Mouse (Mus musculus) CH12.LX (cell line): ENCODE measurements at regions not wholly inside any gene's neighbourhood (a gene's known extent, or its start where the extent isn't known, plus 50 kb on each side); places are given as distances from the start of the nearest gene placed in this dataset.
A peak's percentile ranks its signal among the peaks of the same experiment; 100 is the strongest.

ENCODE experiments used
- DNase-seq: peaks from one replicate; pipeline ENCODE4 v3.0.0-alpha.2; 2013; ENCODE audit errors: extremely low read depth
- H3K27ac ChIP-seq: 2 replicates; pipeline ENCODE4 v1.5.1; 2012; ENCODE audit warnings: low read depth, mild to moderate bottlenecking, control low read depth, moderate library complexity; ENCODE audit not compliant: insufficient read depth
- H3K27me3 ChIP-seq: replicated peaks from 2 replicates; pipeline ENCODE3; 2012; ENCODE audit warnings: inconsistent platforms
- H3K36me3 ChIP-seq, 2 experiments: replicated peaks in 1 of 2; 2 replicates each; pipeline versions ENCODE3 to v1.6.1; 2012; ENCODE audit warnings: inconsistent platforms in 1 of 2, low read length in 1 of 2, mild to moderate bottlenecking in 1 of 2, mixed read lengths in 1 of 2, moderate library complexity in 1 of 2; ENCODE audit not compliant: control insufficient read depth in 1 of 2, insufficient read depth in 1 of 2
- H3K4me1 ChIP-seq, 2 experiments: 2 replicates each; pipeline ENCODE4 v1.6.1; 2012; ENCODE audit warnings: inconsistent platforms in 1 of 2, moderate library complexity in 1 of 2; ENCODE audit not compliant: insufficient read depth in 2 of 2, control insufficient read depth in 1 of 2
- H3K4me2 ChIP-seq: 2 replicates; pipeline ENCODE4 v1.6.1; 2012; ENCODE audit warnings: low read depth, mild to moderate bottlenecking, control low read depth; ENCODE audit not compliant: poor library complexity, insufficient read depth, severe bottlenecking
- H3K4me3 ChIP-seq, 3 experiments: fragments of 150-350 bp in 1 of 3; sonication (generic) in 1 of 3; replicated peaks in 1 of 3; 2 replicates each; pipeline versions ENCODE3 to v1.5.1; 2011 to 2012; ENCODE audit warnings: low read depth in 2 of 3, low read length in 2 of 3, mild to moderate bottlenecking in 2 of 3, moderate library complexity in 2 of 3, control low read depth in 1 of 3, improper control_type of control experiment in 1 of 3, inconsistent platforms in 1 of 3, mixed read lengths in 1 of 3; ENCODE audit not compliant: poor library complexity in 1 of 3
- H3K79me2 ChIP-seq: replicated peaks from 2 replicates; pipeline ENCODE4 v1.6.1; 2012; ENCODE audit warnings: mild to moderate bottlenecking, moderate library complexity; ENCODE audit not compliant: control insufficient read depth, poor library complexity, insufficient read depth, severe bottlenecking; ENCODE audit errors: extremely low read depth
- H3K9ac ChIP-seq: 2 replicates; pipeline ENCODE4 v1.6.1; 2012; ENCODE audit warnings: low read depth, mild to moderate bottlenecking, control low read depth, moderate library complexity; ENCODE audit not compliant: insufficient read depth
- H3K9me3 ChIP-seq: replicated peaks from 2 replicates; pipeline ENCODE3; 2012; ENCODE audit warnings: low read length, inconsistent platforms, mixed read lengths
- CHD1 ChIP-seq: IDR thresholded peaks from 2 replicates; pipeline ENCODE4 v1.6.1; 2012; ENCODE audit warnings: low read depth, low read length, improper control_type of control experiment, inconsistent platforms
- CHD2 ChIP-seq: IDR thresholded peaks from 2 replicates; pipeline ENCODE4 v1.6.1; 2011; ENCODE audit warnings: low read length, improper control_type of control experiment
- CTCF ChIP-seq, 2 experiments: IDR thresholded peaks in 1 of 2; conservative IDR thresholded peaks in 1 of 2; 2 replicates each; pipeline ENCODE4 v1.5.1; 2011 to 2012; ENCODE audit warnings: low read depth in 2 of 2, low read length in 2 of 2, improper control_type of control experiment in 1 of 2, inconsistent platforms in 1 of 2, mild to moderate bottlenecking in 1 of 2, moderate library complexity in 1 of 2
- E2F4 ChIP-seq: IDR thresholded peaks from 2 replicates; pipeline ENCODE4 v1.6.1; 2011; ENCODE audit warnings: low read depth, low read length, improper control_type of control experiment; ENCODE audit not compliant: insufficient replicate concordance
- ETS1 ChIP-seq: conservative IDR thresholded peaks from 2 replicates; pipeline ENCODE4 v1.6.1; 2012; ENCODE audit warnings: low read depth, mild to moderate bottlenecking, inconsistent platforms, low read length, improper control_type of control experiment, moderate library complexity
- GABPA ChIP-seq: IDR thresholded peaks from 2 replicates; pipeline ENCODE4 v1.6.1; 2012; ENCODE audit warnings: low read depth, low read length, improper control_type of control experiment, inconsistent platforms; ENCODE audit not compliant: insufficient replicate concordance
- HCFC1 ChIP-seq: IDR thresholded peaks from 2 replicates; pipeline ENCODE4 v1.6.1; 2012; ENCODE audit warnings: low read depth, mild to moderate bottlenecking, inconsistent platforms, low read length, improper control_type of control experiment
- KAT2A ChIP-seq: IDR thresholded peaks from 2 replicates; pipeline ENCODE4 v1.6.1; 2012; ENCODE audit warnings: low read length, improper control_type of control experiment, inconsistent platforms; ENCODE audit not compliant: insufficient replicate concordance
- MAFK ChIP-seq: IDR thresholded peaks from 2 replicates; pipeline ENCODE4 v1.6.1; 2011; ENCODE audit warnings: low read length, improper control_type of control experiment; ENCODE audit not compliant: insufficient replicate concordance
- MAX ChIP-seq: IDR thresholded peaks from 2 replicates; pipeline ENCODE4 v1.6.1; 2011; ENCODE audit warnings: low read length, improper control_type of control experiment
- MAZ ChIP-seq: IDR thresholded peaks from 2 replicates; pipeline ENCODE4 v1.6.1; 2012; ENCODE audit warnings: low read depth, mild to moderate bottlenecking, inconsistent platforms, low read length, improper control_type of control experiment, moderate library complexity
- MXI1 ChIP-seq: IDR thresholded peaks from 2 replicates; pipeline ENCODE4 v1.6.1; 2011; ENCODE audit warnings: mild to moderate bottlenecking, low read depth, low read length, improper control_type of control experiment
- MYC ChIP-seq: IDR thresholded peaks from 2 replicates; pipeline ENCODE4 v1.6.1; 2011; ENCODE audit warnings: low read depth, mild to moderate bottlenecking, improper control_type of control experiment, low read length
- NRF1 ChIP-seq: IDR thresholded peaks from 2 replicates; pipeline ENCODE4 v1.6.1; 2014; ENCODE audit warnings: low read depth, mild to moderate bottlenecking, inconsistent platforms, low read length, improper control_type of control experiment, moderate library complexity
- POLR2A ChIP-seq: IDR thresholded peaks from 2 replicates; pipeline ENCODE4 v1.6.1; 2011; ENCODE audit warnings: low read depth, mild to moderate bottlenecking, improper control_type of control experiment, low read length
- RCOR1 ChIP-seq: conservative IDR thresholded peaks from 2 replicates; pipeline ENCODE4 v1.6.1; 2012; ENCODE audit warnings: low read depth, mild to moderate bottlenecking, inconsistent platforms, low read length, improper control_type of control experiment
- SIN3A ChIP-seq: IDR thresholded peaks from 2 replicates; pipeline ENCODE4 v1.6.1; 2012; ENCODE audit warnings: low read length, improper control_type of control experiment, inconsistent platforms
- SMC3 ChIP-seq: IDR thresholded peaks from 2 replicates; pipeline ENCODE4 v1.6.1; 2011; ENCODE audit warnings: low read depth, low read length, improper control_type of control experiment
- TBP ChIP-seq: conservative IDR thresholded peaks from 2 replicates; pipeline ENCODE4 v1.6.1; 2011; ENCODE audit warnings: low read depth, low read length, improper control_type of control experiment
- TCF12 ChIP-seq: IDR thresholded peaks from 2 replicates; pipeline ENCODE4 v1.6.1; 2014; ENCODE audit warnings: low read depth, mild to moderate bottlenecking, inconsistent platforms, low read length, improper control_type of control experiment
- ZC3H11A ChIP-seq: IDR thresholded peaks from 2 replicates; pipeline ENCODE4 v1.6.1; 2012; ENCODE audit warnings: low read depth, mild to moderate bottlenecking, inconsistent platforms, low read length, improper control_type of control experiment
- ZKSCAN1 ChIP-seq: IDR thresholded peaks from 2 replicates; pipeline ENCODE4 v1.6.1; 2012; ENCODE audit warnings: low read depth, inconsistent platforms, low read length, improper control_type of control experiment, borderline replicate concordance
- ZMIZ1 ChIP-seq: IDR thresholded peaks from 2 replicates; pipeline ENCODE4 v1.6.1; 2012; ENCODE audit warnings: low read depth, mild to moderate bottlenecking, inconsistent platforms, low read length, improper control_type of control experiment
- ZNF384 ChIP-seq: IDR thresholded peaks from 2 replicates; pipeline ENCODE4 v1.6.1; 2012; ENCODE audit warnings: low read depth, low read length, improper control_type of control experiment, inconsistent platforms
- dilution Hi-C: fragments of 300-500 bp; cut with MboI; formaldehyde crosslinking; loops from 2 replicates; pipeline ENCODE4 v1.14.3; 2020; ENCODE audit warnings: low sequenced_read_pairs; ENCODE audit not compliant: extremely low pct_unique_long_range_greater_than_20kb, extremely low pct_ligation_motif_present
- in situ Hi-C: fragments of 300-500 bp; cut with MboI; formaldehyde crosslinking; loops from 3 replicates; pipeline ENCODE4 v1.14.3; 2019; ENCODE audit warnings: low sequenced_read_pairs, low pct_ligation_motif_present, low pct_unique_long_range_greater_than_20kb, mixed read lengths

DNA sequence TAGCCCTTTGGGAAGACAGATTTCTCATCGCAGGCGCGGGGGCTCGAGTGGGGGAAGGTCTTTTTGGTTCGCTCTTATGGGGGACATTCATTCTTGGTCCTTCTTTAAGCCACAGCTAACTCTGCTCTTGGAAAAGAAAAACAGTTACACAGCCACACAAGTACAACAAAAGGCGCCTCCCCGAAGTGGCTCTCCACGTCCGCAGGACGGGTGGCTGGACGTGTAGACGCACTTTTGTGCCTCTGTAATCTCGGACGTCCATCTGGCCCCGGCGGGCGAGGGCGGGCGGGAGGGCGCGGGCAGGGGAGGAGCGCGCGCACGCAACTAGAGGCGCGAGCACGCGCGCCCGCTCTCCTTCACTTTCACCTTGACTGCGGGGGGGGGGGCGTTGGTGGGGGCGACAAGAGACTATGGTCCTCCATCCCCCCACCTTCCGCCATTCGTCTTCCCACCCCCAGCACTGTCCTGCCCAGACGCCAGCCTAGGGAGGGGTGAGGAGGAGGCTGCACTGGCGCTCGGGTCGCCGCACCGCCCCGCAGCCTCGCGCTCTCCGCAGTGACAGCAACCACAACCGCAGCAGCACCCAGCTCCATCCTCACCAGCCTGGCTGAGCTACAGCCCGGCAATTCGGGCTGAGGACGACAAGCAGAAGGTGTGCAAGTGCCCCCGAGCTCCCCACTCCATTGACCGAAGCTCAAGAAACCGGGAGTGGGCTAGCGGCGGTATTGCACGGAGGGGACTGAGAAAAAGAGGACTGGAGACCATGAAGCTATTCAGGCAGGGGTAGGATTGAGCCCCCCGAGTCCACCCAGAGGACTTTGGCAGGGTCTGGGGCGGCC lies 483.0 kb downstream of the Prss52 start:
- no peak overlapping the region for H3K9ac ChIP-seq
- H3K4me3 ChIP-seq = peak overlapping the region in 1 of 3 experiments; percentile 49
- peaks cover 5% of the 10 kb centered on the region for H3K9me3 ChIP-seq
- no peaks in the 10 kb centered on the region for H3K36me3 ChIP-seq
- dilution Hi-C loops = no loop called here
- no peaks in the 10 kb centered on the region for H3K79me2 ChIP-seq
- H3K4me1 ChIP-seq = no peaks in the 10 kb centered on the region
- DNase-seq = no peak
- no peak overlapping the region for H3K27ac ChIP-seq
- in situ Hi-C loops = no loop called here
- H3K27me3 ChIP-seq = peaks cover 17% of the 10 kb centered on the region
- peak overlapping the region; percentile 41; the same call in 1 of the 2 replicates for H3K4me2 ChIP-seq
- no peak for TF ChIP-seq HCFC1
- TF ChIP-seq TCF12 = no peak
- TF ChIP-seq MYC = no peak
- TF ChIP-seq CHD2 = no peak
- no peak for TF ChIP-seq CTCF (conservative IDR thresholded peaks at IDR 0.05 in 1 of 2, IDR thresholded peaks at IDR 0.05 in 1 of 2; ENCODE audit: low read depth in 2 of 2, low read length in 2 of 2)
- TF ChIP-seq E2F4 = no peak
- no peak for TF ChIP-seq SIN3A
- TF ChIP-seq ETS1 = no peak
- no peak for TF ChIP-seq MAX
- TF ChIP-seq ZC3H11A = no peak
- no peak for TF ChIP-seq ZMIZ1
- TF ChIP-seq MAFK = no peak
- TF ChIP-seq, all 38 proteins: peak for 0

GRCm38 (mm10) chr14:64587699-64588434 lies 483.8 kb downstream of the Prss52 start:
- H3K9me3 ChIP-seq = peaks cover 5% of the 10 kb centered on the region
- no peaks in the 10 kb centered on the region for H3K4me1 ChIP-seq
- no peaks in the 10 kb centered on the region for H3K79me2 ChIP-seq
- dilution Hi-C loops (no loop called here), in situ Hi-C loops (no loop called here)
- H3K27me3 ChIP-seq = peaks cover 17% of the 10 kb centered on the region
- peak overlapping the region; percentile 68 for H3K4me2 ChIP-seq
- no peaks in the 10 kb centered on the region for H3K36me3 ChIP-seq
- H3K9ac ChIP-seq = no peak overlapping the region
- H3K4me3 ChIP-seq = peak overlapping the region in 1 of 3 experiments; percentile 49
- DNase-seq = no peak
- TF ChIP-seq CHD1 (no peak), MYC (no peak), RCOR1 (no peak), HCFC1 (no peak), MXI1 (no peak), MAX (no peak), MAFK (no peak), ZNF384 (no peak), ZKSCAN1 (no peak), GABPA (no peak), KAT2A (no peak), SMC3 (no peak), TBP (no peak), ZMIZ1 (no peak), E2F4 (no peak), MAZ (no peak), POLR2A (no peak), SIN3A (no peak), NRF1 (no peak)
- H3K27ac ChIP-seq = no peak overlapping the region
